Mouse (Mus musculus) left cerebral cortex, postnatal 25 days (tissue): ENCODE measurements around the gene Mfrp. TPM values are rescaled to one million over a fixed set of nuclear protein-coding genes. Genes with fewer than 3 reads are reported as not detected.

Experiments
- DNase-seq, 2 experiments: peaks; one replicate each; pipeline ENCODE4 v3.0.0; 2022; ENCODE audit warnings: low spot score in 2 of 2, mixed read lengths in 1 of 2
- intact Hi-C: fragments of 180-260 bp; cut with DNase I; formaldehyde crosslinking; loops from one replicate; pipeline ENCODE4 v1.15.1; 2025
- total RNA-seq, 2 experiments: library from RNA; stranded (reverse); gene quantifications; 2 replicates each; pipeline ENCODE4 v1.2.3; 2021

Gene Mfrp
- total RNA-seq, 2 experiments from 2014 or later, result 0.55 to 1.6 TPM

DNA sequence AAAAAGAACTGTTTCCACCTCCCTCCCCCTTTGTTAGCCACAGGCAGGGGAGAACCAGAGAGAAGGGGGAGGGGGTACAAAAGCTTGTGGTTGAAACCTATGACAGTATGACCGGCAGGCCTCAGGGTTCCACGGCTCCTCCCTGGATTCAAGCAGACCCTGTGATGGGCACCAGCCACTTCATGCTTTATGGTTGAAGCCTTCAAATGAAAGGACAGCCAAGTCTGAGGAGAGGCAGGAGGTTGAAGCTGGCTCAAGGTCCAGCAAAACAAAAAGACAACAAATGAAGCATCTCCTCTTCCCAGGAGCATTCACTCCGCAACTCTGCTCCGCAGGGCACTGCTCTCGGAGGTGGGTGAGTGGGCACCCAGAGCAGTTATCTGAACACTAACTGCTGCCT lies 41.9 kb downstream of the Mfrp start:
- DNase-seq, result no peak
- intact Hi-C loops, result no loop called here

DNA sequence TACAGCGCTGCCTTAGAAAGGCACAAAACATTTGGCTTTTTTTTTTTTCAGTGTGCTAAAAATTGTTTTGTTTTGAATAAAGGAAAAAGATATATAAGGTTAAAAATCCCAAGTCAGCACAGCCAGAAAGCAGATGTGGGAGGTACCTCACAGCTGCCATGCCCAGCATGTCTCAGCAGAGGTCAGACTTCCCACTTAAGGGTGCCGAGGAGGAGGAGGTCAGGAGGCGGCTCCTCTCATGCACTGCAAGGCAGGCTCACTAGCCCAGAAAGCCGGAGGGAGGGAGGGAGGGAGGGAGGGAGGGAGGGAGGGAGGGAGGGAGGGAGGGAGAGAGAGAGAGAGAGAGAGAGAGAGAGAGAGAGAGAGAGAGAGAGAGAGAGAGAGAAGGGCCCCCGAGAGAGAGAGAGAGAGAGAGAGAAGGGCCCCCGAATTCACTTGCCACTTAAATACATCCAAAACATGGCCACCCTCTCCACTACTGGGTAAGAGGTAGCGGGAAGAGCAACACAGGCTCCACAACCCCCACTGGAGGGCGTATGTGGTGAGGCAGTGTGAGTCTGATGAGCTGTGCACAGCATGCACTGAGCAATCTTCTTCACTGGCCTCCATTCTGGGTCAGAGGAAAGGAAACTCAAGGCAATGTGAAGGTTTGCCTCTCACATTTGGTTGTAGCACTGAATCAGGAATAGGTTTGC lies 42.6 kb downstream of the Mfrp start:
- peak in 1 of 2 experiments; percentile 31 for DNase-seq
- intact Hi-C loops, result no loop called here

- DNase-seq, result no peak
- intact Hi-C loops, result no loop called here
Measured at GRCm38 (mm10) chr9:44144718-44145060, 43.2 kb downstream of the Mfrp start.

GRCm38 (mm10) chr9:44147290-44147689 lies 45.8 kb downstream of the Mfrp start:
- intact Hi-C loops, result no loop called here
- no peak for DNase-seq

Other genes with a start within 250 kb of the Mfrp start
- gene Thy1, start 58.3 kb upstream of the Mfrp start, total RNA-seq, result 100 to 1,000 TPM; 826 to 894 TPM
- 100 to 1,000 TPM in 1 of 2 experiments, 10 to 100 TPM in 1; 72.3 to 106 TPM for gene Usp2, start 34.7 kb upstream of the Mfrp start, total RNA-seq
- gene C1qtnf5, start 5.5 kb downstream of the Mfrp start, total RNA-seq, result 10 to 100 TPM; 23.1 to 26.1 TPM
- gene Gm49380, start 11.8 kb downstream of the Mfrp start, total RNA-seq, result under 1 TPM; 0.14 to 0.27 TPM
- gene Rnf26, start 11.8 kb downstream of the Mfrp start, total RNA-seq, result 10 to 100 TPM; 30.6 to 31.5 TPM
- 10 to 100 TPM; 13.2 to 14.8 TPM for gene Mcam, start 32.7 kb downstream of the Mfrp start, total RNA-seq
- gene Cbl, start 132.3 kb downstream of the Mfrp start, total RNA-seq, result 10 to 100 TPM; 53.4 to 54.2 TPM
- 1 to 10 TPM; 1.3 to 2.0 TPM for gene Ccdc153, start 138.9 kb downstream of the Mfrp start, total RNA-seq
- gene Pdzd3, start 149.7 kb downstream of the Mfrp start, total RNA-seq, result under 1 TPM; 0.53 to 0.73 TPM
- gene Nlrx1, start 166.9 kb downstream of the Mfrp start, total RNA-seq, result 10 to 100 TPM; 11.6 to 14.0 TPM
- 10 to 100 TPM; 60.5 to 61.6 TPM for gene Abcg4, start 186.9 kb downstream of the Mfrp start, total RNA-seq
- gene Hinfp, start 203.9 kb downstream of the Mfrp start, total RNA-seq, result 10 to 100 TPM; 28.4 to 28.6 TPM
- gene C2cd2l, start 218.6 kb downstream of the Mfrp start, total RNA-seq, result 100 to 1,000 TPM; 207 to 225 TPM
- gene Dpagt1, start 224.3 kb downstream of the Mfrp start, total RNA-seq, result 10 to 100 TPM; 12.5 to 13.8 TPM
- gene H2afx, start 233.0 kb downstream of the Mfrp start, total RNA-seq, result 10 to 100 TPM; 56.6 to 56.8 TPM
- 10 to 100 TPM; 14.8 to 22.0 TPM for gene Hmbs, start 242.5 kb downstream of the Mfrp start, total RNA-seq